Mouse (Mus musculus) lung, postnatal 0 days (tissue): ENCODE measurements at regions not wholly inside any gene's neighbourhood (a gene's known extent, or its start where the extent isn't known, plus 50 kb on each side); places are given as distances from the start of the nearest gene placed in this dataset.

Experiments used
- ATAC-seq: fragments of 200-750 bp; cut with Nextera tagmentation; 2 replicates; pipeline ENCODE4 v1.8.0; 2017; ENCODE audit warnings: moderate library complexity
- DNase-seq: peaks from one replicate; pipeline ENCODE4 v3.0.0-alpha.2; 2016; ENCODE audit warnings: low spot score
- H3K27ac ChIP-seq: fragments of 300-500 bp; sonication (generic); 2 replicates; pipeline ENCODE4 v1.5.1; 2014; ENCODE audit warnings: antibody characterized with exemption, mild to moderate bottlenecking, low read length, mixed read lengths
- H3K27me3 ChIP-seq: fragments of 300-500 bp; sonication (generic); replicated peaks from 2 replicates; pipeline ENCODE4 v1.6.1; 2014; ENCODE audit warnings: low read length, mixed read lengths; ENCODE audit not compliant: insufficient read depth
- H3K36me3 ChIP-seq: fragments of 300-500 bp; sonication (generic); 2 replicates; pipeline ENCODE4 v1.6.1; 2014; ENCODE audit warnings: low read length, mixed read lengths; ENCODE audit not compliant: insufficient read depth
- H3K4me1 ChIP-seq: fragments of 300-500 bp; sonication (generic); 2 replicates; pipeline ENCODE4 v1.6.1; 2014; ENCODE audit warnings: antibody characterized with exemption, low read depth, low read length, mixed read lengths; ENCODE audit not compliant: insufficient read depth
- H3K4me2 ChIP-seq: fragments of 300-500 bp; sonication (generic); replicated peaks from 2 replicates; pipeline ENCODE4 v1.6.1; 2014; ENCODE audit warnings: low read depth, mild to moderate bottlenecking, low read length, moderate library complexity, mixed read lengths
- H3K4me3 ChIP-seq: fragments of 300-500 bp; sonication (generic); 2 replicates; pipeline ENCODE4 v1.5.1; 2014; ENCODE audit warnings: low read depth, low read length
- H3K9ac ChIP-seq: fragments of 300-500 bp; sonication (generic); replicated peaks from 2 replicates; pipeline ENCODE4 v1.6.1; 2014; ENCODE audit warnings: low read depth, mild to moderate bottlenecking
- H3K9me3 ChIP-seq: fragments of 300-500 bp; sonication (generic); 2 replicates; pipeline ENCODE4 v1.6.1; 2016; ENCODE audit warnings: low read length, mixed read lengths
- CTCF ChIP-seq: IDR thresholded peaks from 2 replicates; pipeline ENCODE4 v1.5.1; 2016; ENCODE audit warnings: antibody characterized with exemption, mild to moderate bottlenecking
- EP300 ChIP-seq: IDR thresholded peaks from 2 replicates; pipeline ENCODE4 v1.6.1; 2016; ENCODE audit warnings: antibody characterized with exemption, mild to moderate bottlenecking, control low read depth
- WGBS: fragments of 180-500 bp; shearing (Covaris S2); extraction: QIAGEN DNeasy Blood & Tissue Kit; methylation state at CpG from one replicate; pipeline ENCODE4 v1.1.7; 2014; 5-methylcytosine and 5-hydroxymethylcytosine counted together

- no peak overlapping the region for H3K4me2 ChIP-seq
- DNase-seq (no peak), ATAC-seq (no peak)
- TF ChIP-seq EP300 (no peak), CTCF (no peak)
- WGBS: 73% methylated on average over 2 of the region's 2 CpGs
- no peaks in the 10 kb centered on the region for H3K9me3 ChIP-seq
- H3K9ac ChIP-seq: no peak overlapping the region
- no peaks in the 10 kb centered on the region for H3K36me3 ChIP-seq
- no peak overlapping the region for H3K4me3 ChIP-seq
- H3K27me3 ChIP-seq: no peaks in the 10 kb centered on the region
- H3K27ac ChIP-seq: no peak overlapping the region
- no peaks in the 10 kb centered on the region for H3K4me1 ChIP-seq
Measured at GRCm38 (mm10) chr12:28922236-28922635, 170.6 kb downstream of the Eipr1 start.

- Histone ChIP-seq H3K4me3 (no peak overlapping the region), H3K4me1 (no peaks in the 10 kb centered on the region), H3K36me3 (no peaks in the 10 kb centered on the region), H3K4me2 (no peak overlapping the region), H3K9ac (no peak overlapping the region), H3K27me3 (no peaks in the 10 kb centered on the region), H3K27ac (no peak overlapping the region), H3K9me3 (no peaks in the 10 kb centered on the region)
- 82% methylated on average over 4 of the region's 4 CpGs for WGBS
- TF ChIP-seq EP300 (no peak), CTCF (no peak)
- no peak for DNase-seq
- ATAC-seq: no peak
Measured at GRCm38 (mm10) chr12:28925206-28925605, 173.6 kb downstream of the Eipr1 start.

GRCm38 (mm10) chr12:28939936-28940335, 188.3 kb downstream of the Eipr1 start:
- no peak overlapping the region for H3K27ac ChIP-seq
- TF ChIP-seq EP300 (no peak), CTCF (no peak)
- H3K4me1 ChIP-seq: no peaks in the 10 kb centered on the region
- 45% methylated on average over 7 of the region's 7 CpGs for WGBS
- H3K36me3 ChIP-seq: no peaks in the 10 kb centered on the region
- H3K4me2 ChIP-seq: no peak overlapping the region
- ATAC-seq (peak; percentile 71), DNase-seq (peak; percentile 66)
- H3K9ac ChIP-seq: no peak overlapping the region
- no peak overlapping the region for H3K4me3 ChIP-seq
- no peaks in the 10 kb centered on the region for H3K27me3 ChIP-seq
- H3K9me3 ChIP-seq: no peaks in the 10 kb centered on the region

- ATAC-seq: no peak
- no peaks in the 10 kb centered on the region for H3K4me1 ChIP-seq
- no peaks in the 10 kb centered on the region for H3K36me3 ChIP-seq
- no peak overlapping the region for H3K4me3 ChIP-seq
- H3K4me2 ChIP-seq: no peak overlapping the region
- TF ChIP-seq EP300 (no peak), CTCF (no peak)
- WGBS: 74% methylated on average over 9 of the region's 9 CpGs
- no peak overlapping the region for H3K9ac ChIP-seq
- DNase-seq: no peak
- H3K27me3 ChIP-seq: no peaks in the 10 kb centered on the region
- H3K27ac ChIP-seq: no peak overlapping the region
- H3K9me3 ChIP-seq: no peaks in the 10 kb centered on the region
Measured at GRCm38 (mm10) chr12:28948889-28949288, 197.3 kb downstream of the Eipr1 start.

GRCm38 (mm10) chr12:28949307-28949706, 197.7 kb downstream of the Eipr1 start:
- H3K9ac ChIP-seq: no peak overlapping the region
- H3K4me1 ChIP-seq: no peaks in the 10 kb centered on the region
- H3K27ac ChIP-seq: no peak overlapping the region
- H3K4me3 ChIP-seq: no peak overlapping the region
- TF ChIP-seq CTCF (no peak), EP300 (no peak)
- no peak for ATAC-seq
- no peak for DNase-seq
- H3K27me3 ChIP-seq: no peaks in the 10 kb centered on the region
- no peak overlapping the region for H3K4me2 ChIP-seq
- WGBS: 71% methylated on average over 10 of the region's 10 CpGs
- no peaks in the 10 kb centered on the region for H3K9me3 ChIP-seq
- H3K36me3 ChIP-seq: no peaks in the 10 kb centered on the region

GRCm38 (mm10) chr12:28957155-28957554, 205.6 kb downstream of the Eipr1 start:
- Histone ChIP-seq H3K27me3 (no peaks in the 10 kb centered on the region), H3K4me1 (no peaks in the 10 kb centered on the region), H3K36me3 (no peaks in the 10 kb centered on the region), H3K9ac (no peak overlapping the region), H3K9me3 (no peaks in the 10 kb centered on the region), H3K4me3 (no peak overlapping the region), H3K27ac (no peak overlapping the region), H3K4me2 (no peak overlapping the region)
- 69% methylated on average over 1 of the region's 1 CpGs for WGBS
- ATAC-seq (no peak), DNase-seq (no peak)
- no peak for TF ChIP-seq EP300
- TF ChIP-seq CTCF: no peak

- no peak overlapping the region for H3K27ac ChIP-seq
- no peak for ATAC-seq
- no peak overlapping the region for H3K4me2 ChIP-seq
Measured at GRCm38 (mm10) chr12:28958661-28959060, 207.1 kb downstream of the Eipr1 start.

More at GRCm38 (mm10) chr12:28958661-28959060, 207.1 kb downstream of the Eipr1 start:
- H3K9ac ChIP-seq: no peak overlapping the region
- H3K4me1 ChIP-seq: no peaks in the 10 kb centered on the region
- 73% methylated on average over 1 of the region's 1 CpGs for WGBS
- TF ChIP-seq CTCF: no peak
- H3K36me3 ChIP-seq: no peaks in the 10 kb centered on the region
- DNase-seq: no peak
- no peaks in the 10 kb centered on the region for H3K27me3 ChIP-seq
- no peaks in the 10 kb centered on the region for H3K9me3 ChIP-seq
- H3K4me3 ChIP-seq: no peak overlapping the region
